Mouse (Mus musculus): ENCODE measurements around the gene Brat1.
A peak's percentile ranks its signal among the peaks of the same experiment; 100 is the strongest.

DNA sequence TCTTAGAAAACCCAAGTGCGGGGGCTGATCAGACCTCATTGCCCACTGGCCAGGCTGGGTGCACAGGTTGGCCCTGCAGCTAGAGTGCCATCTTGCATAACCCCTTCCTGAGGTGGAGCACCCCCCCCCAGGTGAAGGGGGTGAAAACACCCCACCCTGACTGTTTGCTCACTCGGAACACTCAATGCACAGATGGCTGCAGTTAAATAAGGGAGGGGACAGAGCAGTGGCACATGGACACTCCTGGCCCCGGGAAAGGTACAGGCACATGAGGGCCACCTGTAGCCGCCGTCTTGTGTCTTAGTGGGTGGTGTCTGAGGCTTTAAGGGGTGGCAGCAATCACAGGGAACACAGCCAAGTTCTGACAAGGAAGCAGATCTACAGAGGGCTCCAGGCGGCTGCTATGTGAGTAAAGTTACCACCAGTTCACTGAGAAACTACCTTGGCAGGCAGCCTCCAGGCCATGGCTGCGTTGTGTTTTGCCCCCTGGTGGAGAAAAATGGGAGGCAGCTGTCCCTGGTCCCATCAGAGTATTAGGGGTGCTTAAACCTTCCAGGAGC is 41.1 kb upstream of the Brat1 start:
- peak; percentile 48; the same call in 1 of the 2 replicates for TF ChIP-seq CTCF (IDR thresholded peaks at IDR 0.05; ENCODE audit: control insufficient read depth, insufficient read depth, insufficient replicate concordance, low read depth, low read length)
- TF ChIP-seq POLR2A (IDR thresholded peaks at IDR 0.05; ENCODE audit: control insufficient read depth, low read depth, low read length) = no peak; the same call in 1 of the 2 replicates
